Comparison of ENCODE assay signal across 20 mouse cellular contexts in genomic region chr15:97899714-97900113, GRCm38 (mm10). TPM values are rescaled to one million over a fixed set of nuclear protein-coding genes. Genes with fewer than 3 reads are reported as not detected.
DNase-seq lines count a peak whose midpoint lies in the region; TF ChIP-seq lines count a peak whose summit lies in the region.
"Had no signal": no experiment of that assay in that cellular context is flagged by ENCODE, and none has a peak within 500 bp of the region (broad histone marks: within the 10 kb centered on the region; RNA-seq: fewer than 3 reads in every experiment).

No protein-coding gene starts in this region.

- H3K27ac ChIP-seq in small intestine, adult 2 months (ENCODE audit: insufficient read depth, low read depth, low read length), result peak overlapping the region; percentile 86
- no peak overlapping the region for H3K27ac ChIP-seq in hindbrain, embryonic 10.5 days
- H3K27ac ChIP-seq: embryonic facial prominence, embryonic 15.5 days; forebrain, embryonic 15.5 days; left cerebral cortex, adult 2 months; macrophage; stomach, postnatal 0 days had no signal

- no peaks in the 10 kb centered on the region for H3K9me3 ChIP-seq in hindbrain, embryonic 10.5 days
- H3K9me3 ChIP-seq: embryonic facial prominence, embryonic 15.5 days; forebrain, embryonic 15.5 days; limb, embryonic 10.5 days had no signal

- TF ChIP-seq CTCF in small intestine, adult 2 months (IDR thresholded peaks at IDR 0.05; ENCODE audit: extremely low read depth, insufficient read length, insufficient replicate concordance, low read depth, low read length), result no peak

- 32% methylated on average over 8 of the region's 8 CpGs for WGBS in small intestine, adult 2 months
- WGBS in hindbrain, embryonic 10.5 days, result 82% methylated on average over 8 of the region's 8 CpGs

- peaks cover 11% of the 10 kb centered on the region for H3K36me3 ChIP-seq in small intestine, adult 2 months (ENCODE audit: control insufficient read depth, insufficient read depth, low read length)
- H3K36me3 ChIP-seq in hindbrain, embryonic 10.5 days, result no peaks in the 10 kb centered on the region
- H3K36me3 ChIP-seq: embryonic facial prominence, embryonic 15.5 days; forebrain, embryonic 15.5 days; limb, embryonic 10.5 days had no signal

- peak overlapping the region; percentile 25; the same call in 1 of the 2 replicates for H3K4me3 ChIP-seq in small intestine, adult 2 months (ENCODE audit: low read depth, low read length)
- no peak overlapping the region for H3K4me3 ChIP-seq in hindbrain, embryonic 10.5 days
- H3K4me3 ChIP-seq: embryonic facial prominence, embryonic 15.5 days; forebrain, embryonic 15.5 days; left cerebral cortex, adult 2 months; limb, embryonic 10.5 days had no signal

- no peak for TF ChIP-seq POLR2A in small intestine, adult 2 months (IDR thresholded peaks at IDR 0.05; ENCODE audit: low read depth, low read length)

- no peaks in the 10 kb centered on the region for H3K27me3 ChIP-seq in small intestine, adult 2 months (ENCODE audit: control insufficient read depth, insufficient read depth, low read length)
- H3K27me3 ChIP-seq in hindbrain, embryonic 10.5 days (ENCODE audit: insufficient read depth, poor library complexity, severe bottlenecking), result peaks cover 5% of the 10 kb centered on the region; the same call in 1 of the 2 replicates
- H3K27me3 ChIP-seq: forebrain, embryonic 15.5 days; Patski had no signal

- intact Hi-C loops in left cerebral cortex, postnatal 4 days (cut with DNase I), result no loop called here

- peaks cover 55% of the 10 kb centered on the region for H3K4me1 ChIP-seq in small intestine, adult 2 months (ENCODE audit: control insufficient read depth, insufficient read depth, insufficient read length, low read length)
- H3K4me1 ChIP-seq in hindbrain, embryonic 10.5 days (replicated peaks), result peaks cover 17% of the 10 kb centered on the region

- DNase-seq in cerebellum, adult 9-11 months, result peak; percentile 12
- DNase-seq in cerebellum, adult 8-10 months, result no peak
- DNase-seq in left cerebral cortex, postnatal 4 days, result peak; percentile 61
- no peak for DNase-seq in left cerebral cortex, adult 8-10 months (ENCODE audit: low spot score in 2 of 2)
- DNase-seq in kidney, adult 9 months, result peak; percentile 94
- DNase-seq in hindbrain, embryonic 10.5 days (ENCODE audit: low spot score), result no peak
- no peak for DNase-seq in right cerebral cortex, adult 18-20 months
- DNase-seq: gastrocnemius, postnatal 10 days; heart, adult 11 months; liver; thymus, adult 2 months; thymus, postnatal 4 days had no signal

RNA-seq across cellular contexts. Expression of gene Vdr, which starts 10.7 kb away (rescaled TPM):
- total RNA-seq in left cerebral cortex, postnatal 4 days (2021), result under 1 TPM in 1 of 2 experiments, not detected in 1; 0.08 TPM
- total RNA-seq in left cerebral cortex, adult 8-10 months (2022), result 1 to 10 TPM in 1 of 4 experiments, under 1 TPM in 3; 0.36 to 1.4 (median 0.64) TPM
- polyA plus RNA-seq in small intestine, adult 2 months (2012; rRNA removed), result 100 and 151 TPM in 2 replicates
- polyA plus RNA-seq in hindbrain, embryonic 10.5 days (2016; fragmentation: Nextera tagmentation; extraction: Ambion mirVana), result 0.51 and 1.0 TPM in 2 replicates

RNA-seq across cellular contexts. Expression of gene Hdac7, which starts 55.4 kb away (rescaled TPM):
- 10 to 100 TPM; 41.0 to 41.3 TPM for total RNA-seq in left cerebral cortex, postnatal 4 days (2021)
- total RNA-seq in left cerebral cortex, adult 8-10 months (2022), result 10 to 100 TPM; 27.7 to 34.7 (median 32.9) TPM
- 21.3 and 29.9 TPM in 2 replicates for polyA plus RNA-seq in small intestine, adult 2 months (2012; rRNA removed)
- 25.7 and 32.7 TPM in 2 replicates for polyA plus RNA-seq in hindbrain, embryonic 10.5 days (2016; fragmentation: Nextera tagmentation; extraction: Ambion mirVana)

Comparison
In these comparisons a context has a peak if more than half of its experiments do, and no peak if none do; other contexts are left out.
1. DNase-seq: peak in cerebellum, adult 9-11 months (single experiment), left cerebral cortex, postnatal 4 days (single experiment) and kidney, adult 9 months (single experiment); none in cerebellum, adult 8-10 months (single experiment), left cerebral cortex, adult 8-10 months (0 of 2), hindbrain, embryonic 10.5 days (single experiment) and right cerebral cortex, adult 18-20 months (single experiment).